Mouse (Mus musculus) megakaryocyte, embryonic 14.5 days (primary cell): ENCODE measurements around the gene Sh2b2. TPM values are rescaled to one million over a fixed set of nuclear protein-coding genes. Genes with fewer than 3 reads are reported as not detected.

Source experiments
- H3K27me3 ChIP-seq: replicated peaks from 2 replicates; pipeline ENCODE3; 2012; ENCODE audit warnings: inconsistent platforms
- H3K36me3 ChIP-seq: replicated peaks from 2 replicates; pipeline ENCODE3; 2012; ENCODE audit warnings: low read length, inconsistent platforms, mixed read lengths
- H3K4me1 ChIP-seq: 2 replicates; pipeline ENCODE4 v1.6.1; 2012; ENCODE audit warnings: inconsistent platforms
- H3K4me3 ChIP-seq: replicated peaks from 2 replicates; pipeline ENCODE3; 2012; ENCODE audit warnings: moderate library complexity, mild to moderate bottlenecking, inconsistent platforms
- H3K9me3 ChIP-seq: 2 replicates; pipeline ENCODE4 v1.6.1; 2012; ENCODE audit warnings: inconsistent platforms
- FLI1 ChIP-seq: IDR thresholded peaks from 2 replicates; pipeline ENCODE4 v1.6.1; 2012; ENCODE audit warnings: low read length, inconsistent platforms, mixed read lengths
- GATA1 ChIP-seq: IDR thresholded peaks from 3 replicates; pipeline ENCODE4 v1.6.1; 2012; ENCODE audit warnings: mixed read lengths, low read length, inconsistent platforms, borderline replicate concordance
- polyA plus RNA-seq: library from polyadenylated mRNA; stranded (reverse); fragments of >175 nt; gene quantifications from 2 replicates; pipeline ENCODE4 v1.2.3, GENCODE M21; 2012; ENCODE audit warnings: low replicate concordance; ENCODE audit not compliant: insufficient read depth

Gene Sh2b2
- polyA plus RNA-seq, 1 experiment: 10.7 TPM

DNA sequence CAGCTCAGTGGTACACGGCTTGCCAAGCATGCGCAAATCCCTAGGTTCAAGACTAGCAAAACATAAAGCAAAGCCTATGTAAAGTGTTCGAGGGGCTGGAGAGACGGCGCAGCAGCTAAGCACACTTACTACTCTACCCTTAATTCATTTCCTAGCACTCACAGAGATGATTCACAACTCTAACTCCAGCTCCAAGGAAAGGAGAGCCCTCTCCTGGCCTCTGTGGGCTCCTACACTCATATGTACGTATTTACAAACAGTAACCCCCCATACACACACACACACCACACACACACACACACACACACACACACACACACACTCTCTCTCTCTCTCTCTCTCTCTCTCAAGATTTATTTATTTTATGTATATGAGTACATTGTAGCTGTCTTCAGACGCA lies 62.6 kb downstream of the Sh2b2 start:
- H3K9me3 ChIP-seq: no peaks in the 10 kb centered on the region
- peaks cover 92% of the 10 kb centered on the region for H3K36me3 ChIP-seq
- H3K4me1 ChIP-seq: peaks cover 41% of the 10 kb centered on the region
- TF ChIP-seq FLI1: no peak
- TF ChIP-seq GATA1: no peak
- no peaks in the 10 kb centered on the region for H3K27me3 ChIP-seq
- no peak overlapping the region for H3K4me3 ChIP-seq

DNA sequence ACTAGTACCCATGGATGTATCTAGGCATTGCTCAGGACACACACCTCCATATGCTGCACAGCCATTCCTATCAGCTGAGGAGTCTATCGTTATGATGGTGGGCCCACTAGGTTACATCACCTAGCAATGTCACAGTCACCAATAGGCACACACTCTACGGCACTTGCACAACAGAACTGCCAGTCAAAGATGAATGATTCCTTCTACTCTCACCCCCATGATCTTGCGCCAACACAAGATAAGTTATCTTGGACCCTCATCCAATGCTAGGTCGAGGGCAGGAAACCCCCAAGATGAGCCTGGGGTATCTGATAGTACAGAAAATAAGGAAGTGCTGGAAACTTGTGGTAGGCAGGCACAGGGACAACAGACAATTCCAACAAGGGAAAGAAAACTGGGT lies 63.5 kb downstream of the Sh2b2 start:
- Histone ChIP-seq H3K36me3 (peaks cover 92% of the 10 kb centered on the region), H3K4me1 (peaks cover 49% of the 10 kb centered on the region), H3K27me3 (no peaks in the 10 kb centered on the region), H3K4me3 (peak overlapping the region; percentile 15), H3K9me3 (no peaks in the 10 kb centered on the region)
- TF ChIP-seq FLI1 (no peak), GATA1 (no peak)

GRCm38 (mm10) chr5:136182049-136182448 lies 64.3 kb downstream of the Sh2b2 start:
- TF ChIP-seq FLI1: no peak
- no peak for TF ChIP-seq GATA1
- Histone ChIP-seq H3K27me3 (no peaks in the 10 kb centered on the region), H3K4me1 (peaks cover 54% of the 10 kb centered on the region), H3K9me3 (no peaks in the 10 kb centered on the region), H3K36me3 (peaks cover 95% of the 10 kb centered on the region), H3K4me3 (no peak overlapping the region)

GRCm38 (mm10) chr5:136181197-136181596 lies 65.2 kb downstream of the Sh2b2 start:
- peaks cover 90% of the 10 kb centered on the region for H3K36me3 ChIP-seq
- H3K27me3 ChIP-seq: no peaks in the 10 kb centered on the region
- H3K9me3 ChIP-seq: no peaks in the 10 kb centered on the region
- TF ChIP-seq FLI1 (no peak), GATA1 (no peak)
- H3K4me3 ChIP-seq: no peak overlapping the region
- peaks cover 48% of the 10 kb centered on the region for H3K4me1 ChIP-seq

DNA sequence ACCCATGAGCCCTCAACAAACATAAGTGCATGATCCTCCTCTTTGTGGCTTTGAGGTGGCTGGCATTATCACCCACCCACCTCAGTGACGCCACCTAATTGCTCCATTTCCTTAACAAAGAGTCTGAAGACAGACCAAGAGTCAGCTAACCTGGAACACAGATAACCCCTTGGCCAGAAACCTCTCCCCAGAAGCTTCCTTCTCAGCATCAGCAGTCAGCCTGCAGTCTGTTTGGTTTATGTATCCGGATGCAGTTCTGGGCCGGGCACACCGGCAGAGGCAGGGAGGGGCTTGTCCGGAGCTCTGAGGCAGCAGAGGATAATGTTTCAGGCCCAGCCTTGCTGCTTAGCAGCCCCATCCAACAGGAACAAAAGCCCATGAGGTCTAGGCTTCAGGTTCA lies 66.8 kb downstream of the Sh2b2 start:
- Histone ChIP-seq H3K4me3 (no peak overlapping the region), H3K9me3 (no peaks in the 10 kb centered on the region), H3K4me1 (peaks cover 45% of the 10 kb centered on the region), H3K36me3 (peaks cover 83% of the 10 kb centered on the region), H3K27me3 (no peaks in the 10 kb centered on the region)
- no peak for TF ChIP-seq GATA1
- TF ChIP-seq FLI1: no peak

- TF ChIP-seq GATA1 (no peak), FLI1 (no peak)
- Histone ChIP-seq H3K9me3 (no peaks in the 10 kb centered on the region), H3K4me1 (peaks cover 59% of the 10 kb centered on the region), H3K27me3 (no peaks in the 10 kb centered on the region), H3K4me3 (no peak overlapping the region), H3K36me3 (peaks cover 35% of the 10 kb centered on the region)
Observed at GRCm38 (mm10) chr5:136173606-136174463, 72.5 kb downstream of the Sh2b2 start.

DNA sequence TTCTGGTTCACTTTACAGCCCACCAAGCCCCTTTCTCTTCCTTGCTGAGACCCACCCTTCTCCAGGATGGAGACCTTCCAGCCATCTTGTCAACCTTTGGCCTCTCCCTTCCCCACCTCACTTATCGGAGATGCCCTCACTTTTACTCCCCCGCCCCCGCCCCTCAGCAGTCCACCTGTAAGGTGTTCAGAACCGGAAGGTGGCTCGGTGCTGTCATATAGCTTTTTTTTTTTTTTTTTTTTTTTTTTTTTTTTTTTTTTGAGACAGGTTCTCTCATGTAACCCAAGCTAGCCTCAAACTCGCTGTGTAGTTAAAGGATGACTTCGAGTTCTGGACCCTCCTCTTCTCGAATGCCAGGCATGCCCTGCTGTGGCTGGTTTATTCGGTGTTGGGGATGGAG lies 73.4 kb downstream of the Sh2b2 start:
- Histone ChIP-seq H3K4me3 (no peak overlapping the region), H3K27me3 (no peaks in the 10 kb centered on the region), H3K9me3 (peaks cover 5% of the 10 kb centered on the region), H3K36me3 (peaks cover 35% of the 10 kb centered on the region), H3K4me1 (peaks cover 61% of the 10 kb centered on the region)
- no peak for TF ChIP-seq GATA1
- TF ChIP-seq FLI1: no peak

GRCm38 (mm10) chr5:136171363-136172341 lies 74.7 kb downstream of the Sh2b2 start:
- Histone ChIP-seq H3K9me3 (peaks cover 6% of the 10 kb centered on the region), H3K4me1 (peaks cover 63% of the 10 kb centered on the region), H3K27me3 (no peaks in the 10 kb centered on the region), H3K4me3 (peak overlapping the region; percentile 97), H3K36me3 (peaks cover 36% of the 10 kb centered on the region)
- no peak for TF ChIP-seq FLI1

DNA sequence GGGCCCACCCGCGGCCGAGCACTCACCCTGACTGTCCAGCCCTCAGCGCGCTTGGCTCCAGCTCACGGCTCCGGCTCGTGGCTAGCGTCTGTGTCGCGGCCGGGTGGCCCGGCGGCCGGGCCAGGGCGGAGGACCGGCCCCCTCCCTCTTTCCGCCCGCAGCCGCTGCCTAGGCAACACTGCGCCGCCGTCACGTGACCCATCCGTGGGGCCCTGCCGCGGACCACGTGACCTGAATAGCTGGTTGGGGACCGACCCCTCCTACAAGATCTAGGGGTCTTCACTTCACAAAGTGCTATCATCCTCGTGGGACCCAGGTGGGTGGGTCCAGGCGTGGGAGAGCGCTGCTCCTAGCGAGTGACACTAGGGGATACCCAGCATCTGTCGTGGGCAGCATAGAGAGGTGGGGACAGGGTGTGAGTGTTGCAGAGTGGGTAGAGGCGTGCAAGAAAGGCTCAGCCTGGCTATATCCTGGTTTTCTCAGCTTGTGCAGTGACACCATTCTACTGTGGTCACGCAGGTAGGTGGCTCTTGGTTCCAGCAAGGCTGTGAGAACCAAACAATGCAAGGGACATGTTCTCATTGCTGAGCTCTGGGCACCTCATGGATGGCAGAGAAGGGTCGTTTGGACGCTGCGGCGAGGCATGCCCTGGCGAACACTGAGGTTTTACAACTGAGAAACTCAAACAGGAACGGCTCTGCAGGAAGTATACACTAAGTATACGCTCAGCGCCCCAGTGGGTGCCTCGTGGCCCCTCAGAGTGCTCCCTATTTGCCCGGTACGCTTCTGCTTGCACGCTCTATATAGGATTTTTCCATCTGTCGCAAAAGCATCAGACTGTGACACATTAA lies 75.6 kb downstream of the Sh2b2 start, which contains the start of gene Orai2:
Gene Orai2 (minus strand): TSS at position 202 of the 851 bp plus-strand sequence.
- TF ChIP-seq GATA1: no peak
- no peak for TF ChIP-seq FLI1
- H3K27me3 ChIP-seq: no peaks in the 10 kb centered on the region
- H3K9me3 ChIP-seq: peaks cover 6% of the 10 kb centered on the region
- peaks cover 69% of the 10 kb centered on the region for H3K4me1 ChIP-seq
- H3K36me3 ChIP-seq: peaks cover 46% of the 10 kb centered on the region
- peak within 1 kb of the TSS; percentile 97 for H3K4me3 ChIP-seq
